Mouse (Mus musculus) heart, postnatal 0 days (tissue): ENCODE results near the gene Ripply3. TPM values are rescaled to one million over a fixed set of nuclear protein-coding genes. Genes with fewer than 3 reads are reported as not detected.
"Not testable (repeated sequence)": the region's sequence is repeated elsewhere in the genome, so short reads cannot be mapped to it uniquely, and the experiment has no call there.

ENCODE experiments used
- ATAC-seq: fragments of 200-750 bp; cut with Nextera tagmentation; 2 replicates; pipeline ENCODE4 v1.8.0; 2017; ENCODE audit warnings: low read depth, moderate number of reproducible peaks, moderate library complexity; ENCODE audit not compliant: insufficient read depth
- DNase-seq: peaks from one replicate; pipeline ENCODE4 v3.0.0-alpha.2; 2016; ENCODE audit warnings: low spot score
- H3K27ac ChIP-seq: fragments of 300-500 bp; sonication (generic); 2 replicates; pipeline ENCODE4 v1.5.1; 2014; ENCODE audit warnings: low read depth, mild to moderate bottlenecking
- H3K27me3 ChIP-seq: fragments of 300-500 bp; sonication (generic); 2 replicates; pipeline ENCODE4 v1.6.1; 2014; ENCODE audit warnings: low read length, mixed read lengths; ENCODE audit not compliant: control insufficient read depth, insufficient read depth
- H3K36me3 ChIP-seq: fragments of 300-500 bp; sonication (generic); replicated peaks from 2 replicates; pipeline ENCODE4 v1.6.1; 2014; ENCODE audit warnings: low read length, mixed read lengths; ENCODE audit not compliant: control insufficient read depth, insufficient read depth
- H3K4me1 ChIP-seq: fragments of 300-500 bp; sonication (generic); 2 replicates; pipeline ENCODE4 v1.6.1; 2014; ENCODE audit warnings: antibody characterized with exemption; ENCODE audit not compliant: control insufficient read depth, insufficient read depth
- H3K4me2 ChIP-seq: fragments of 300-500 bp; sonication (generic); 2 replicates; pipeline ENCODE4 v1.6.1; 2014; ENCODE audit warnings: low read depth, mild to moderate bottlenecking, low read length, moderate library complexity
- H3K4me3 ChIP-seq: fragments of 300-500 bp; sonication (generic); 2 replicates; pipeline ENCODE4 v1.5.1; 2014; ENCODE audit warnings: low read depth, low read length
- H3K9ac ChIP-seq: fragments of 300-500 bp; sonication (generic); replicated peaks from 2 replicates; pipeline ENCODE4 v1.6.1; 2014; ENCODE audit warnings: low read depth, low read length, mixed read lengths
- H3K9me3 ChIP-seq: fragments of 300-500 bp; sonication (generic); replicated peaks from 2 replicates; pipeline ENCODE4 v1.6.1; 2016; ENCODE audit warnings: low read length; ENCODE audit not compliant: control insufficient read depth
- CTCF ChIP-seq: IDR thresholded peaks from 2 replicates; pipeline ENCODE4 v1.5.1; 2016; ENCODE audit warnings: antibody characterized with exemption, control low read depth, low read depth
- EP300 ChIP-seq: IDR thresholded peaks from 2 replicates; pipeline ENCODE4 v1.6.1; 2016; ENCODE audit warnings: antibody characterized with exemption, low read depth
- WGBS: fragments of 180-500 bp; shearing (Covaris S2); extraction: QIAGEN DNeasy Blood & Tissue Kit; methylation state at CpG from one replicate; pipeline ENCODE4 v1.1.7; 2014; 5-methylcytosine and 5-hydroxymethylcytosine counted together
- polyA plus RNA-seq: library from polyadenylated mRNA; unstranded; fragments of >200 nt; fragmentation: Nextera tagmentation; extraction: Ambion mirVana; gene quantifications from 2 replicates; pipeline ENCODE4 v1.2.1, GENCODE M21; 2015
- total RNA-seq: library from RNA; depleted of rRNA; stranded (reverse); fragments of >200 nt; gene quantifications from 2 replicates; pipeline ENCODE4 v1.2.3, GENCODE M21; 2014; ENCODE audit warnings: low replicate concordance

The Ripply3 gene
- total and polyA plus RNA-seq, 2 experiments from 2014 or later, result 4.6 to 5.3 TPM

- ATAC-seq (no peak), DNase-seq (no peak)
- no peaks in the 10 kb centered on the region for H3K36me3 ChIP-seq
- TF ChIP-seq CTCF, result no peak
- no peak for TF ChIP-seq EP300
- 0 out of 2 replicates have a peak, but pooled peaks cover 3% of the 10 kb centered on the region for H3K27me3 ChIP-seq
- no peaks in the 10 kb centered on the region for H3K9me3 ChIP-seq
- 24% methylated on average over 25 of the region's 25 CpGs for WGBS
- H3K4me1 ChIP-seq, result 0 out of 2 replicates have a peak, but pooled peaks cover 3% of the 10 kb centered on the region
- no peak overlapping the region for H3K27ac ChIP-seq
- H3K4me3 ChIP-seq, result peak overlapping the region; percentile 71
- H3K9ac ChIP-seq, result no peak overlapping the region; the same call in 1 of the 2 replicates
- H3K4me2 ChIP-seq, result peak overlapping the region; percentile 93
These were observed 954 bp downstream of the Ripply3 start for GRCm38 (mm10) chr16:94328881-94329867.

GRCm38 (mm10) chr16:94330429-94330828 lies 2.2 kb downstream of the Ripply3 start:
- WGBS, result 84% methylated on average over 5 of the region's 5 CpGs
- H3K9ac ChIP-seq, result no peak overlapping the region
- H3K4me3 ChIP-seq, result no peak overlapping the region
- ATAC-seq, result no peak
- H3K4me2 ChIP-seq, result no peak overlapping the region
- DNase-seq, result no peak
- H3K27me3 ChIP-seq, result 0 out of 2 replicates have a peak, but pooled peaks cover 3% of the 10 kb centered on the region
- no peaks in the 10 kb centered on the region for H3K9me3 ChIP-seq
- H3K27ac ChIP-seq, result no peak overlapping the region
- no peaks in the 10 kb centered on the region for H3K36me3 ChIP-seq
- 0 out of 2 replicates have a peak, but pooled peaks cover 3% of the 10 kb centered on the region for H3K4me1 ChIP-seq
- TF ChIP-seq EP300 (no peak), CTCF (no peak)

- Histone ChIP-seq H3K9me3 (no peaks in the 10 kb centered on the region), H3K27me3 (0 out of 2 replicates have a peak, but pooled peaks cover 3% of the 10 kb centered on the region), H3K4me2 (no peak overlapping the region), H3K27ac (no peak overlapping the region), H3K4me3 (no peak overlapping the region), H3K36me3 (no peaks in the 10 kb centered on the region), H3K4me1 (0 out of 2 replicates have a peak, but pooled peaks cover 3% of the 10 kb centered on the region), H3K9ac (no peak overlapping the region)
- DNase-seq, result no peak
- no peak for ATAC-seq
- WGBS, result 83% methylated on average over 9 of the region's 9 CpGs
- TF ChIP-seq CTCF (no peak), EP300 (no peak)
These were observed 3.1 kb downstream of the Ripply3 start for GRCm38 (mm10) chr16:94331233-94331885.

- no peak for ATAC-seq
- Histone ChIP-seq H3K4me1 (0 out of 2 replicates have a peak, but pooled peaks cover 3% of the 10 kb centered on the region), H3K27ac (no peak overlapping the region), H3K27me3 (no peaks in the 10 kb centered on the region), H3K9me3 (no peaks in the 10 kb centered on the region), H3K4me3 (no peak overlapping the region), H3K9ac (no peak overlapping the region), H3K36me3 (no peaks in the 10 kb centered on the region), H3K4me2 (no peak overlapping the region)
- peak; percentile 74 for TF ChIP-seq CTCF
- TF ChIP-seq EP300, result no peak
- DNase-seq, result peak; percentile 29
- WGBS, result 60% methylated on average over 5 of the region's 5 CpGs
These were observed 3.6 kb downstream of the Ripply3 start for GRCm38 (mm10) chr16:94331886-94332252.

GRCm38 (mm10) chr16:94335656-94336055 lies 7.4 kb downstream of the Ripply3 start:
- Histone ChIP-seq H3K27me3 (no peaks in the 10 kb centered on the region), H3K9me3 (no peaks in the 10 kb centered on the region), H3K4me3 (no peak overlapping the region), H3K4me1 (no peaks in the 10 kb centered on the region), H3K36me3 (no peaks in the 10 kb centered on the region), H3K27ac (no peak overlapping the region), H3K9ac (no peak overlapping the region), H3K4me2 (no peak overlapping the region)
- TF ChIP-seq EP300 (no peak), CTCF (no peak)
- WGBS, result 34% methylated on average over 5 of the region's 5 CpGs
- ATAC-seq, result no peak
- no peak for DNase-seq

- 88% methylated on average over 18 of the region's 22 CpGs for WGBS
- not testable (repeated sequence) for H3K9ac ChIP-seq, H3K9me3 ChIP-seq, DNase-seq, H3K36me3 ChIP-seq, H3K4me3 ChIP-seq, H3K4me1 ChIP-seq, H3K27ac ChIP-seq, H3K27me3 ChIP-seq, ATAC-seq, H3K4me2 ChIP-seq
These were observed 11.2 kb downstream of the Ripply3 start for GRCm38 (mm10) chr16:94339164-94340160.
